Mouse (Mus musculus) inflammation-experienced regulatory T-cells, adult 6 months (primary cell): ENCODE measurements around the gene Epas1. TPM values are rescaled to one million over a fixed set of nuclear protein-coding genes. Genes with fewer than 3 reads are reported as not detected.
A peak's percentile ranks its signal among the peaks of the same experiment; 100 is the strongest.

Source experiments
- ATAC-seq: one replicate; pipeline ENCODE4 v1.8.0; 2017
- polyA plus RNA-seq, 3 experiments: library from polyadenylated mRNA; unstranded; fragments of 100-300 nt; shearing (Covaris generic); gene quantifications; one replicate each; pipeline ENCODE4 v1.2.1; 2017

Gene Epas1
- polyA plus RNA-seq, result 1 to 10 TPM; 2.8 to 5.3 (median 3.6) TPM

DNA sequence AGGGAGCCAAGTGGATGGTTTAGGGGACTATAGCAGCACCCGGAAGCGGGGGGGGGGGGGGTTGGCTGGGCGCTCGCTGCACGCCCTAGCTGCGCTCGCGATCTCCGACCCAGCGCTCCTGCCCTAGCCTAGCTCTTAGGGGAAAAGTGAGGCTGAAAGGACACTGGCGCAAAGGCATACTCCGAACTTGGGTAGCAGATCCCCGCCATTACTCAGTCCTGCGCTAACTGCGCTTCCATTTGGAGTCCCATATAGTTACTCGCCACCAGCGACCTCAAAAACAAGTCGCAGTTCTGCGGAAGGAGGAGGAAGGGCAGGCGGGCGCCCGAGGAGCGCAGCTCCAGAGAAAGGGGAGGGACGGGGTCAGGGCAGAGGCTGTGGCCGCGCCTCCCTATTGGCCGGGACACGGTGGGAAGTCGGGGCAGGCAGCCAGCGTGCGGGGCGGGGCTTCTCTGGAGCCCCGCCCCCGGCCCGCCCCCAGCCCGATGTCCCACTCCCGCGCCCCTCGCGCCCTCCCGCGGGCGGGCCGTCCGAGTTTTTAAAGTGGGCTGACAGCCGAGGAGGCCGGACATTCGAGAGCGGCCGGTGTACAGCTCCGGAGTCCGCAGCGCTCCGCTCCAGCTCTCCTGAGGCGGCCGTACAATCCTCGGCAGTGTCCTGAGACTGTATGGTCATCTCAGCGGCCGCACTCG is at the start of gene Epas1:
Epas1 (plus strand) TSS at position 571 of the 692 bp plus-strand sequence.
- ATAC-seq, result peak; percentile 69

DNA sequence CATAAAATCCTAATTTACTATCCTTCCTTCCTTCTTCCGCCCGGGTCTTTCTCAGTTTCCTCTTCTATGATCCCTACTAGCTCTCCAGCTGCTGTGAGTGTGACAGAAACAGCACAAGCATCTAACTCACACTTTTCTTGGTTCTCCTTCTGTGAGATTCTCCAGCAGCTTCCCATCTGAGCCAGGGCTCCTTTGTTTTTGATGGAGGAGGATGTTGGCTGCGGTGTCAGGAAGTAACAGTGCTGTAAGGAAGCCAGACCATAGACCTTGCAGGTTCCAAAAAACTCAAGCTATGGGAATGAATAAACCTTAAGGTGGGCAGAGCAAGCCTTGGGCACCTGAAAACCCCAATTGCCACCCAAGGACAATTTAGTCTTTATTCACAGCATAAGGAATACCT is 48.3 kb upstream of the Epas1 start:
- no peak for ATAC-seq

DNA sequence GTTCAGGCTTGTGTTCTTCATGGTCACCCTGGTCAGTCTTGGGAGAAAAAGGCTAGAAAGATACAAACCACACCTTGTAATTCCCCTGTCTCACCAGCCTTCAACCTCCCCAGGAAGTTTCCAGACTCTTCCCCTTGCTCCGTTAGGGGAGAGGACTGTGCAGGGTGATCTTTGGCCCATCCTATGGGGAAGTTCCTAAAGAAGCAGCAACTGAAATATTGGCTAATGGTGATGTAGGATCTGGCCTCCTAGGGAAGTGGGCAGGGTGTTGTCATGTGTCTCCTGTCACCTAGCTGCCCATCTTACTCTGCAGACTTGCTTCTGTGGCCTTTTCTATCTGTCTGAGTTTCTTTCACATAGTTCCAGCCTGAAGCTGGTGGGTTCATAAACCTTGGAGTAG is 47.0 kb upstream of the Epas1 start:
- no peak for ATAC-seq

DNA sequence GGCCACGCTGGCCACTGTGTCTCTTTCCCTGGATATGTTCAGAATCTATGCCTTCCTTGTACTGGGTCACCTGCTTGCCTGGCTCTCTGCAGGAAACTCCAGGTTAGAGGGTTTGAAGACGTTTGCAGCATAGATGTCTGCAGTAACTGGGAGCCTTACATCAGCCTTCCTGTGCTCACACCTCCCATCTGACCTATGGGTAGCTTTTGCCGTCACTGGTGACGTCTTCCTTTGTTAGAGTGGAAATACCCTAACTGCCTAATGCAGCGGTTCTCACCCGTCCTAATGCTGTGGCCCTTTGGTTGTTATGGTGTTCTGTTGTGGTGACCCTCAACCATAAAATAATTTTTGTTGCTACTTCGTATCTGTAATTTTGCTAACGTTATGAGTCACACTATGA is 43.7 kb upstream of the Epas1 start:
- peak; percentile 86 for ATAC-seq

DNA sequence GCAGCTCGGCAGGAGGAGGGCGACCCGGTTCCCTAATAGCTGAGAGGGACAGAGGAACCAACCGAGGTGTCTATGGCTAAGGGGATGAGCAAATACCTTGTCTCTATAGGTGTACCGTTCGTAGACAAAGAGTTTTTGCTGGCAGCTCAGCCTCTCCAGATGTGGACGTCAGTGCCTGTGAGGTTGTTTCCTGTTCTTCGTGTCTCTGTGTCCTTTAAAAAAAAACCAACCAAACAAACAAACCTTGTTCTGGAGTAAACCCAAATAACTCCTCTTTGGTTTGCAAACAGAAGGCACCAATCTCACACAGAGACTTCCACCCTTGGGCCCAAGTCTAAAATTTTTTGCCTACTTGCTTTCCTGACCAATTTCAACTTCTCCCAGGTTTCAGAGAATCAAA is 43.1 kb upstream of the Epas1 start:
- ATAC-seq, result peak; percentile 35

DNA sequence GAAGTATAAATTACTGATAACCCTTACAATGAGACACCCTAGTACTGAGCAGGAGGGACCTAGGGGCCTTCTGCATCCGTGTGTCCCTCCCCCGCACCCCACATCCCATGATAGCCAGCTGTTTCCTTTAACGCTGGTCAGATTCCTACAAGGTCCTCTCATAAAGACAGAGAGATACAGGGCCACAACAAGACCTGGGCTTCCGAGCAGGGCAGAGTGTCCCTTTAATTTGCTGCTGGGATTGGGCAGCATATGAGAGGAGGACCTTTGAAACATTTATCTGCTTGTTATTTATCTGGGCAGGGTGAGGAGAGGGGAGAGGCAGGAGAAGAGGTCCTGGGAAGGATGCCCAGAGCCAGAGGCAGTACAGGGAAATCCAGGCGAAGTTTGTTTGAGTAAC is 41.6 kb upstream of the Epas1 start:
- no peak for ATAC-seq

DNA sequence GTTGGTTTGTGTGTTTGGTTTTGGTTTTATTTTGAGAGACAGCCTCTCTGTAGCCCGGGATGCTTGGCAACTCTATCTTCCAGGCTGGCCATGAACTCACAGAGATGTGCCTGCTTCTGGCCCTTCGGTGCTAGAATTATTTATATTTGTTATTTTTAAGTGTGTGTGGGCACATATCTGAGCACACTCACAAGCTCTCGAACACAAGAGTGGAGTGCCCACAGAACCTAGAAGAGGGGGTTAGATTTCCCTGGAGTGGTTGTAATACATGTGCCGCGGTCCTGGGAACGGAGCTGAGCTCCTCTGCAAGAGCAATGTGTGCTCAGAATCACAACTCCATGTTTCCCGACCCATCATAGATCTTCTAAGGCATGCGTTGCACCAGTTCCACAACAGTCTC is 40.9 kb upstream of the Epas1 start:
- ATAC-seq, result no peak

DNA sequence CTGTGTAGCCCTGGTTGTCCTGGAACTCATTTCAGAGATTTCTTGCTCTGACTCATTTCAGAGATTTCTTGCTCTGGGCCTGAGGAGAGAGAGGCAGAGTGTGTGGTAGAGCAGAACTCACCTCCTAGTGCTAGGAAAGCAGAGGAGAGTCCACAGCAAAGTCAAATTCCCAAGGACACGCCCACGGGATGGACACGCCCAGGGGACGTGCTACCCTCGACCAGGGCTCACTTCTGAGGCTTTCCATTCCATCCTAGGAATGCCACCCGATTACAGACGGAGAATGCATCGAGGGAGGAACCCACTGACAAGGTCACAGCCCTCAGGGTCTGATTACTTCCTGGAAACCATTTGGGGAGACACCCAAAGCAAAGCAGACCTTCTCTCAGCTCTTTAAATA is 39.9 kb upstream of the Epas1 start:
- no peak for ATAC-seq

DNA sequence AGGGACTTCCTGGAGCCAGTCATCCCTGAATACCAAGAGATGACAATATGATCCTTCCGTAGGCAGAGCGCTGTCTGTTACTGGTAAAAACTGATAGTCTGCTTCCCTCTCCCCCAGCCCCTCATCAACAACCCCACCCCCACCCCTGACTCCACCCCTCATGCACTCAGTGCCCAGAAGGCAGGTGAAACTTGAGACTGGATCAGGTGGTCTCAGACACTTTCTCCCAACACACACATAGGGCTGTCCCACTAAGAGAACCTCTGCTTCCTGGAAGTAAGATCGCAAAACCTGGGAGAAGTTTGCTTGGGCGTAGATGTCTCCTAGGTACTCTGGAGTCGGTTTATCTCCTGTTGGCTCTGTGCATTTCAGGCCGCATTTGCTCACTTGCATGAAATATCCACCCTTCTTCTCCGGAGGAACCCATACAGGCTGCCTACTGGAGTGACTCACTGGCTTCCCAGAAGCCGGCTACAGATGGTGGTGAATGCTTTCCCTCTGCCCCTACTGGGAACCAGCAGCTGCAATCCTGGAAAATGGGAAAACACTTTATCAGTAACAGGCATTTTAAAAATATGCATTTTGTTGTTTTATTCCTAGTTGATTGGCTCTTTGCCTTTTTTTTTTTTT is 28.6 kb upstream of the Epas1 start:
- ATAC-seq, result no peak

DNA sequence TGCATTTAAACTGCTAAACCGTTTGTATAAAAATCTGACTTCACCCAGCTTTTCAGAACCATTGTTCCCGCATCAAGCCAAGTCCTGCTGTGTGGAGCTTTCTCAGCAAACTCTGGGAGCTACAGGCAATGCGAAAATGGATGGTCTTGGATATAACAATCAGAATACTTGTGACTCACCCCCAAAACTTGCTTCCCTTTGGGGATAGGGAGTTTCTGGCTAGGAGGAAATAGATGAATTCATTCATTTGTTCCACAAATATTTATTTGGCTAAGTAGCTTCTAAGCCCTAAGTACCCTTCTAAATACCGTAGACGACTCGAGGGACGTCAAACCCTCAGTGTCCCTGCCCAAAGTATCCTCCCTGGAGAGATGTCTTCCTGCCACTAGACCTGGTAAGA is 27.0 kb upstream of the Epas1 start:
- ATAC-seq, result no peak

DNA sequence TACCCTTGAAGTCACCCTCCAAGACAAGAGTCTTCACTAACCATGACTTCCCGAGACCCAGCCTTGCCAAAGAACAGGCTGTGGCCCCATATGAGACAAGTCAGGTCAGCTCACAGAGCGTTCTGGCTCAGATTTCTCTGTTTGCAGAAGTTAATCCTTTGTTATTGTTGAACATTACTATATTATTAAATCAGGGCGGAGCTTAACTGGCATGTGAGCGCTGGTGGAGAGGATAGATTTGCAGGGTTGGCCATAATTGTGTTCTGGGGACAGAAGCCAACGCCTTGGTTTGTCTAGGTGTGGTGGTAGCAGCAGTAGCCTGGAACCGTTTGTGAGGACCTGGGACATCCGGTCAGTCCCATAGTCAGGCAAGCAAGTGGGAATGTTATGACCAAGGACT is 26.5 kb upstream of the Epas1 start:
- no peak for ATAC-seq

DNA sequence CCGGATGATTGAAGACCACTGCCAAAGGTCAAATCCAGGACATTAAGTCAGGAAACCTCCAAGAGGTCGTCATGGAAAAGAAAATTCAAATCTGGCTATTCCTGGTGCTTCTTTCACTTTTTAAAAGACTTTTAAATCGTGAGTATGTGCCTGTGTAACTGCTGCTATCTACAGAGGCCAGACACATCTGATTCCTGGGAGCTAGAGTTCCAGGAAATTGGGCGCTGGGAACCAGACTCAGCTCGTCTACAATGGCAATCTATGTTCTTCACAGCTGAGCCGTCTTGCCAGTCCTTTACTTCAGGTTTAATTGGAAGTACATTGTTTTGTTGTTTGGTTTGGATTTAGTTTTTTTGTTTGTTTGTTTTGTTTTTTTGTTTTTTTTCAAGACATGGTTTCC is 22.2 kb upstream of the Epas1 start:
- ATAC-seq, result no peak

DNA sequence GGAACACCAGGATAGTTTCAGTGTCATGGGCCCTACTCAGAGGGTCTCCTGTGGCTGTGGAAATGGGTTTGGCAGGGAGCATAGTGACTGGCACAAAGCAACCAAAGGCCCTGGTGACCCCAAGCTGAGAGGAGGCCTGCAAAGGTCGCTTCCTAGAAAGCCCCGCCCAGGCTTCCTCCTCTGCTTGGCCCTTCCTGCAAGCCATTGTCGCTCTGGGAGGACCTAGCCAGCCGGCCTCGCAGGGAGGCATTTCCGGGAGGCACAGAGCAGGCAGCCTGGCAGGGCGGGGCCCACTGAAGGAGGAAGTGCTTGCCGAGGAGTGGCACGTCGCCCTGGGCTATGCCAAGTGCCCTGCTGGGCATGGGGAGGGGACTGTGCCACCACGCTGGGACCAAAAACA is 21.5 kb upstream of the Epas1 start:
- peak; percentile 100 for ATAC-seq

DNA sequence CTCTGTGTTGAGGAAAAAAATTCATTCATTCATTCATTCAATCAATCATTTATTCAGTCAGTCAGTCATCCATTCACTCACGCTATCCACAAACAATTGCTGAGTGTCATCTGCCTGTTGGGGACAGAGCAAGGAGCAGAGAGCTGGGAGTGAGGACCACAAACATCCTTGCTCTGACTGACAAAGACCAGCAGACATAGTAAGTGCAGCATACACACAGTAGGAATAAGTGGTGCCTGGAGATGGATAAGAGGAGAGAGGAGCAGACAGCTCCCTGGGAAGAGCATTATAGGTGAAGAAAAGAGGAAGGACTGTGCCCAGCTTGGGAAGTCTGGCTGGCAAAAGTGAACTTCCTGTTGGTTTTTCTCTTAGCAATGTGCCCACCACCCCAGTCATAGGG is 21.0 kb upstream of the Epas1 start:
- no peak for ATAC-seq

DNA sequence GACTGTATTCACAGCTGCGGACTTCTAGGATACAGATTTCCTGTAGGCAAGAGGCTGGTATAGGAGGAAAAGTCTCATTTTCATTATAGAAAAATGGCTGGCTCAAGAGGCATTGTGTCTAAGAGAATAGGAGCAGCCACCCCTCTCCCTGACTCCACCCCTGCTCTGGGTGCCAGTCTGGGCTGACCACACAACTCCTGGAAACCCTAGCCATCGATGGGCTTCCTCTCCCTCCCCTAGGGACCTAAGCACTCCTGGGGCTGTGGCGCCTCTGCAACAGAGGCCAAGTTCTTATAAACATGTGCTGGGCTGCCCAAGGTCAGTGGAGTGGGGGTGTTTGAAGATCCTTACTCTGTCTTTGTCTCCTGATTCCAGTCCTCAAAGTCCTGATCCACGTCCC is 19.9 kb upstream of the Epas1 start:
- ATAC-seq, result no peak

DNA sequence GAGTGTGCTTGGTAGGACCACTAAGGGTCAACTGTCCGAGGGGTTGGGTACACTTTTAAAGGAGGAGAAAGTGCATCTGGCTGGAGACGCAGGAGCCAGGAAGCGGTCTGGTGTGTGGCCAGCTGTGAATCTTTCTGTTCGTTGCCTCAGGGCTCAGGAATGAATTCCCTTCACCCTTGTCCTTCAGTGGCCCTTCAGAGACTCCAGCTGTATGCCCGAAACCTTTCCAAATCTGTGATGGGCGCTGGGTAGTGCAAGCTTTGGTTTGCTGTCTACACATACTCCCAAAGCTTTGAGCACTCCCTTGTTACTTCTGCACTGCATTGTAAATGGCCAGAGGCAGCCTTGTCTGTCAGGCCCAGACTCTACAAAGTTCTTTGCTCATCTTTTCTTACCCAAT is 15.0 kb upstream of the Epas1 start:
- ATAC-seq, result no peak

DNA sequence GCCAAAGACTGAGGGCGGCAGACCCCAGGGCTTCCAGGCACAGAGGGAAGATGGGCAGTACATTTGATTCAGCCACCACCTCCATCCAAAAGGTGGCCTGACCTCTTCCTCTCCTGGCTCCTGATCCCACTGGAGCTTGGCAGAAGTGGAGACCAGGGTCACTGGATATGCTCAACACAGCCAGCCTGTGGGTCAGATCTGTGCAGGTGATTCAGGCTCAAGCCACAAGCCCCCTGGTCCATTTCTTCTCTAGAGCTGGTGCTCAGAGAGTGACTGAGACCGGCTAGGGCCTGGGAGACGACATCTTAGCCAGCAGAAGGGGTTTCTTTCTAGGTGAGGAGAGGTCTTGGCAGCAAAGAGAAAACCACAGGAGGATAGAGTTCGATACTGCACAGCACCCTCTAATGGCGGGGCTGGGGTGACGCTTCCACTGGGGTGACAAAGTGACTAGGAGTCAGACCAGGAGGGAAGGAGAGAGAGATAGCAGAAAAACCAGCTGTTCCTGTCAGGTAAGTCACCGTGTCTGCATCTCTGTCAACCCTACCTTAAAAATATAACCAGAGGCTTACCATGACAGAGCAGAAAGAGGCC is 10.1 kb upstream of the Epas1 start:
- ATAC-seq, result no peak

DNA sequence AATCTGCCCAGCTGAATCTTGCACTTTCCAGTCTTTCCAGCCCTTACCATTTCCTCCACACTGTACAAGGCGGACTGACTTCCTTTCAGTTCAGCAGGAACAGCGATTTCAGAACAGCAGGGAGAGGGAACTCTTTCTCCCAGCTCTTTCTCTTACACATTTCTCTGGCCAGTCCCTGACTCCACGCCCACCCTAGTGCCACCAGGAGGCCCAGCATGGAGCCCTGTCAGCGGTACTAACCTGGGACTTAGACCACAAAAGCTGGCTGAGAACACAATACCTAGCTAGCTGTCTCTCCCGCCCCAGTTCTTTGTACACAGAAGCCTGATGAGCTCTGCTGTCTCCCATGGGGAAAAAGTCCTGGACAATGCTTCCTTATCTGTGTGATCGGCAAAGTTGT is 8.6 kb upstream of the Epas1 start:
- ATAC-seq, result no peak

DNA sequence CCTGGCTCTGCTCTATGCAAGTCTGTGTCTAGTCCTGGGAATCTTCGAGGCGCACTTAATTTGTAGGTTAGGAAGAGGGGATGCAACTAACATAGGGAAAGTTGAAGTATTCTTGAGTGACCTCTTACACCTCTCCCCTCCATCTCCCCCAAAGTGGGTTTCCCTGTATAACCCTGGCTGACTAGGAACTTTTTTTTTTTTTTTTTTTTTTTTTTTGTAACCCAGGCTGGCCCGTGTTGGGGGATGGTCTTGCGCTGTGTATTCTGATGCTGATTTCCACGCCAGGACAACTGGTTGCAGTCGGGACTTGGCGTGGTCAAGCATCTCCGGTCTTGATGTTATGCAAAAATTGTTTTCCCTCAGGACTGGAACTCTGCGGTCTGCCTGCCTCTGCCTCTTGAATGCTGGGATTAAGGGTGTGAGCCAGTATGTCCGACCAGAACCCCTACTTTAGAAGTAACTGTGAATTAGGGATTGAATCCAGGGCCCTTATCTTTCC is 2.1 kb upstream of the Epas1 start:
- no peak for ATAC-seq

DNA sequence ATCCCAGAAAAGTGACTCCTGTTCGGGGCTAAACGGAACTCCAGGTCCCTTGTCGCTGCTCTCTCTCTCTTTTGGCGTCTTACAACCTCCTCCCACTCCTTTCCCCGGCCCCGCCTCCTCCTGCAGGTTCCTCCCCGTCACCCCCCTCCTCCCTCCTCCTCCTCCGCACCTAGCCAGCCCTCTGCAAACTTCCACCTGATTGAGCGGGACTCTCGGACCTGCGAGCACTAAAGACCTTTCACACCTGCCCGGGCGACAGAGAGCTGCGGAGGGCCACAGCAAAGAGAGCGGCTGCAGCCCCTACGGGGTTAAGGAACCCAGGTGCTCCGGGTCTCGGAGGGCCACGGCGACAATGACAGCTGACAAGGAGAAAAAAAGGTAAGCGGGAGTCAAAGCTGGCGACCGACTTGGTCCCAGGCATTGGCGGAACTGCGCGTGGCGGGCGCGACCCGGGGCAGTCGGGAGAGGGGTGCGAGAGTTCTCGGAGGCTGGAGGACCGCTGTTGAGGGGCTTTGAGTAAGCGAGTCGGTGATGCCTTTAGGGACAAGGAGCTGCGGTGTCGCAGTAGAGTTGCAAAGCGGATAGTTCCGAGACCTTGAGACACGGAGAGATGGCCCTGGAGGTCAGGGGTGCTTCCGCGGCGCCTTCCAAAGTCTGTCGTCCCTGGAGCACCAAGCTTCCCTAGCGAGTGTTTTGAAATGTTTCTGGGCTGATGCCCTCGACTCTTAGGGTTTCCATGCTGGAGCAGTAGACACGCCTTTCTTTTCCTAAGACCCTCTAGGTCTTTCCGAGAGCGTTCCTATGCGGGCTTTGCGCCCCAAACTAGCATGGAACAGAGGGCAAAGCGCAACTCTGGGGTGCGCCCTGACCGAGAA is 668 bp downstream of the Epas1 start:
- ATAC-seq, result peak; percentile 54

DNA sequence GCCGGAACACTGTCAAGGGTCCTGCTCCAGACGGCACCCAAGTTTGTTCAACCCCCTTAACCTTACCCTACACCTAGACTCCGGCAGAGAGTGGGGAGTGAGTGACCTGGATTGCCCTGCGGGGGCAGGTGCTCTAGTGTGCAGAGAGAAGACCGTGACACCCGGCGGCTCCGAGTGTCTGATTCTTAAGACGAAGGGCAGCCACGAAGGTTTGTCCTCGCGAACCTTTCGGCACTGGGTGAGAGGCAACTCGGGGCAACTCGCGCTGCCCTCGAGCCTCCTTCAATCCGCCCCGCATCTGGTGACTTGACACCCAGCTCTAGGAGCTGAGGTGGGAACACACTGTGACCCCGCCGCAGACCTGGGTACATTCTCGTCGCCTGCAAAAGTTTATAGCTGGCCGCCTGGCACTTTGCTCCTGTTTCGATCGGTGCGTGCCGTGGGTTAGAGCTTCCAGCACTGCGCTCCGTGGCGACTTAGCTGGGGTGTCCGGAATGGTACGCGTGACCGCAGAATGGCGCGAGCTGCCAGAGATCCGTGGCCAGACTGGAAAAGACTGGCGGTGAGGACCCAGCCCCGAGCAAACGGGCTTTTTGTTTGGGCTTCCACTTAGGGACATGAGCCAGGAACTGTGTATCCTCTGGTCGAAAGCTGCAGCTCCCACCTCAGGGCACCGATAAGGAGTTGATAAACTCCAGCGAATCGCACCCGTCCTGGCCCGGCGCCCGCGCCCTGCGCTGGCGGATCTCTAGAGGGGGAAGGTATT is 1.5 kb downstream of the Epas1 start:
- ATAC-seq, result peak; percentile 9

DNA sequence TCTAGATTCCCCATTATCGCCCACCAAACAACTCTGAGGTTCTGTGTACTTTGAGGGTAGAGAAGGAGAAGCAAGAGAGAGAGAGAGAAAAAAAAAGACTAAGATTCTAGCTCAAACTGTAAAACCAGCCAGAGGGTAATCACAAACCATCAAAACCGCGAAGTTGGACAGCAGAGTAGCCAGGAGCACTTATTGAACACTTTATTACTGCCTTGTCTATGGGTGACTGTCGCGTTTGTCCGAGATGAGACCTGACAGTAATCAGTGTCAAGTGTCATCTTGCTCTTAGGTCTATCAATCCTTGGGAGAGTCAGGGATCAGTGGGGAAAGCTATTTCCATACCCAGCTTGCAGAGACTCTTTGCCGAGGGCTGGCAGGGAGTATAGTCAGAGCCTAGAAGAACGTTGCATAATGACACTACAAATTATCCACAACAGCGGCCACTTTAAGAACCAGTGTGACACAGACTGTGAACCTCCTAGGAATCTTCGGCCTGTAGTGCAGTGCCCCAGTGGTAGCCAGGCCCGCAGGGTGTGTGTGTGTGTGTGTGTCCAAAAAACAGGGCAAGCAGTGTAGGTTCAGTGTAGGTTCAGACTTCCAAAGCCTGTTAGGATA is 2.2 kb downstream of the Epas1 start:
- no peak for ATAC-seq
